Mouse (Mus musculus): ENCODE data around the gene Nelfb.

The Nelfb gene

GRCm38 (mm10) chr2:25176573-25176972, 34.7 kb downstream of the Nelfb start:
- in situ Hi-C loops (cut with MseI, MboI) = no loop called here

GRCm38 (mm10) chr2:25175690-25176078, 35.6 kb downstream of the Nelfb start:
- in situ Hi-C loops (cut with MseI, MboI) = no loop called here

DNA sequence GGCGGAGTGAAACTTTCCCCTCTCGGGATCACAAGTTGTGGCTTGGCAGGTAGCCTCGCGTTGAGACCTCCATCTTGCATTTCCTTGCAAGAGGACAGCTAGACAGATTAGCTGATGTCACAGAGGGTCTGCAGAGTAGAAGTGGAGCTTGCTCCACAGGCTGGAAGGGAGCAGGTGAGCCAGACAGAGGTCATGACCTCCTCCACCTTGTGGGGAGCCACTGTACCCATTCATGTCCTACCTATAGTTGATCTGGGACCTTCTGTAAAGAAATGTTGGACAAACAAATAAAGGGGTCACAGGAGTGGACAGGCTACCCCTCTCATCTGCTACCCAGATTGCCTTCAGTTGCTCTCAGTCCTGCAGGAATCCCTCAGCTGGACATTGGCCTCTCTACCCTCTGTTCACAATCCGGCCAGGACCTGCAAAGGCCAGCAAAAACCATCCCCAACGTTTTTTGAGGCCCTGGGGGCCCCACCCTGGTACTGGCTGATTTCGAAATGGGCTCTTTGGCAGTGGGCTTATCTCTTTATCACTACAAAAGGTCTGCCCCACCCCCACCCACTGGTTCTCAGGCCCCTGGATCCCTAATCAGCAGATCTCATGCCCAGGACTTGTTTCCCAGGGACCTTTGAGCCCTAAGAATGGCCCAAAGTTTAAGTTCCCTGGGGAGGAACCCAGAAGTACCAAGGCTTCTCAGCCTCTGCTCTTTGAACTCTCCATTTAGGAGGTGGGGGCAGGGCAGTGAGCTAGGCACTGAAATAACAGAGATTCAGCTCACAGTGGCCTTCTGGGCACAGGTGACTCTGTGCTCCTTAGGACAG, 36.2 kb downstream of the Nelfb start:
- in situ Hi-C loops (cut with MseI, MboI) = no loop called here

GRCm38 (mm10) chr2:25173821-25174220, 37.5 kb downstream of the Nelfb start:
- in situ Hi-C loops (cut with MseI, MboI) = no loop called here

DNA sequence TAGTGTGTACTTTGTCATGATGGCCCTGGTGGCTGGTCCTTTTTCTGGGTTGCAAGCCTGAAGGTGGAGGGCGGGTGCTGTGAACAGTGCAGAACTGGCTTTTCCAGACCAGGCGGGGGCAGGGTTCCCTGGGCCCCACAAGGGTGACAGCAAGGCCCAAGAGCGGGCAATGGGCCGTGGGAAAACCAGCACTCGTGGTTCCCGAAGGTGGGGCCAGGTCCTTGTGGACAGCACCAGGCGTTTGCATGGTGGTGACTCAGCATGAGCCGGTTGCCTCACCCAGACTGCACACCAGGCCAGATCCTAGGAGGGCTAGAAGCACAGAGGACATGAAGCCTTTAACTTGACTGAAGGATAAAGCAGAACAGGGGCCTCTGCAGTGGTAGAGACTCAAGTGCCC, 38.7 kb downstream of the Nelfb start:
- in situ Hi-C loops (cut with MseI, MboI) = no loop called here

DNA sequence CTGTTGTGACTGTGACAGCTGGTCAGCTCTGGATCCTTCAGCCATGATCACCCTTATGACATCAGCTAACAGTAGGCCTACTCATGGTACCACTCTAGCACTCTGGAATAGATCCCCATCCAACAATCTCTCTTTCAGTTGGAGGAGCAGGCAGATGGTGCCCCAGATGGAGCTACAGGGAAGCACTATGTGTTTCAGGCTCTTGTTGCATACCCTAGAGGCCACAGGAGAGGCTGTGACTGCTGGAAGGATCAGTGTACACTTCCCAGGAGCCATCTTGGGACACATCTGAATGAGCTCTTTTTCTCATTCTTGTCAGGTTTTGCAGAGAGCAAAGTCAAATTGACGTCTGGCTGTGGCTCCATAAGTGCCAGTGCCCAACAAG, 39.5 kb downstream of the Nelfb start:
- in situ Hi-C loops (cut with MseI, MboI) = no loop called here

GRCm38 (mm10) chr2:25171101-25171768, 40.1 kb downstream of the Nelfb start:
- in situ Hi-C loops (cut with MseI, MboI) = no loop called here

- in situ Hi-C loops (cut with MseI, MboI) = no loop called here
These were observed 40.8 kb downstream of the Nelfb start for GRCm38 (mm10) chr2:25170326-25171100.

GRCm38 (mm10) chr2:25169778-25170177, 41.5 kb downstream of the Nelfb start:
- in situ Hi-C loops (cut with MseI, MboI) = no loop called here

GRCm38 (mm10) chr2:25168665-25168978, 42.7 kb downstream of the Nelfb start:
- in situ Hi-C loops (cut with MseI, MboI) = no loop called here

DNA sequence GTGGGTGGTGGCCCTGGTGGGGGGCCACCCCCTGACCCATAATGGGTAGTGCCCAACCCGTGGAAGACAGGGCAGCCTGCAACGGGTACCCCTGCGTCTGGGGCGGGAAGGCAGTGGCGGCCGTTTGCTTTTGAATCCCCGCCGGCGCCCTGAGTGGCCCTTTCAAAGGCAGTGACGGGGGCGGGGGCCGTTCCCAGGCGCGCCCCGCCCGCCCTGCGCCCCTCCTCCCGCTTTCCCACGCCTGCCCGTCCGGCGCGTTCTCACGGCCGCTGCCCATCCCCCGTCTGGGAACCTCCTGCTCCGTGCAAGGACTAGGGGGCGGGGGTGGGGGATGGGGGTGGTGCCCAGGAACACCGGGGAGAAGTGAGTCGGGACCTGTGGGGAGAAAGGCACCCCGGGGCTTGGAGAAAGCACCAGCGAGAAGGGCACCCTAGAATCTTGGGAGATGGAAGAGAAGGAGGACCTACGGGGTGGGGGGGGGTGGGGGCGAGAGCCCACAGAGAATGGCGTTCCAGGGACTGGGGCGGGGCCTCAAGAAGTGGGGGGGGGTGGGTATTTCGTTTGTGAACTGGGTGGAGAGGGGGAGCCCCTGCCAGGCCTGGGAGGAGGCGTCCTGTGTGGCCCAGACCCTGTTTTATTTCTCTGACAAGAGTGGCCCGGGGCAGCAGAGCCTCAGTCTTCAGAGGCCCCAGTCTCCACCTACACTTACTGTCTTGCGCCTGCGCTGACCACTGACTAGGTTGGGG, 43.2 kb downstream of the Nelfb start:
- in situ Hi-C loops (cut with MseI, MboI) = no loop called here

DNA sequence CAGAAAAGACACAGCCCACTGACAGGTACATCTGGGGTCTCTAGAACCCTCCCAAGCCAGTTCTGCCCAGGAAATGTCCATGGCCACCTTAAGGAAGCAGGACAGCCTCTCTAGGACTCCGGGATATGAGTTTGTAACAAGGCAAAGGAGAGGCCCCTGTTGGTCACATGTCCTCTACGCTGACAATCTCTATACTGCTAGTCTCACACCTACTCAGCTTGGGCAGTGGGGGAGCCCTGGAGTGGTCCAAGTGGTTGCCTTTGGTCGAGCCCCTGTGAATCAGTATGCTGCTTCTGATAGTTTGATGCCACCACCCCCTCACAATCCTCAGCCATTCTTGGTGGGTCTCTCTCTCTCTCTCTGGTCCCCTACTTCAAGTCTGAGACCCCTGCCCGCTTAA, 43.8 kb downstream of the Nelfb start:
- in situ Hi-C loops (cut with MseI, MboI) = no loop called here

- in situ Hi-C loops (cut with MseI, MboI) = no loop called here
These were observed 53.6 kb downstream of the Nelfb start for GRCm38 (mm10) chr2:25157655-25158054.

DNA sequence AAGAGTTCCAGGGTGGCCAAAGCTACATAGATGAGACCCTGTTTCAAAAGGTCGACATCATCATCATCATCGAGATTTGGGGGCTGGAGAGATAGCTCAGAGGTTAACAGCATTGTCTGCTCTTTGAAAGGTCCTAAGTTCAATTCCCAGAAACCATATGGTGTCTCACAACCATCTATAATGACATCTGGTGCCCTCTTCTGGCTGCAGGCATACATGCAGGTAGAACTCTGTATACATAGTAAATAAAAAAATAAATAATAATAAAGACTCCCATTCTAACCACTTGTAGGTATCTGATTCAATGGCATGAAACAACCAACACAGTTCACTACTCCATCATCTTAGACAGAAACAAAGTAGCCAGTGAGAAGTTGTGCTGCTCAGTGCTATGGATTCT, 54.3 kb downstream of the Nelfb start:
- in situ Hi-C loops (cut with MseI, MboI) = no loop called here

GRCm38 (mm10) chr2:25156177-25156576, 55.1 kb downstream of the Nelfb start:
- in situ Hi-C loops (cut with MseI, MboI) = no loop called here

GRCm38 (mm10) chr2:25151280-25151956, 59.9 kb downstream of the Nelfb start:
- in situ Hi-C loops (cut with MseI, MboI) = no loop called here

Data from mouse trophoblast stem cell (cell line).